Mouse (Mus musculus) megakaryocyte, adult 5-6 weeks (primary cell): ENCODE measurements around the gene Myh3. TPM values are rescaled to one million over a fixed set of nuclear protein-coding genes. Genes with fewer than 3 reads are reported as not detected.
A peak's percentile ranks its signal among the peaks of the same experiment; 100 is the strongest.

ENCODE experiments used
- ATAC-seq: 2 replicates; pipeline ENCODE4 v1.8.0; 2016; ENCODE audit warnings: mild to moderate bottlenecking, inconsistent platforms; ENCODE audit not compliant: poor library complexity, severe bottlenecking
- total RNA-seq, 2 experiments: library from RNA; stranded (forward) in 1 of 2; stranded (reverse) in 1 of 2; fragments of 153-499, 151-499 nt in 1 of 2; fragments of 221-1000, 200-1000 nt in 1 of 2; gene quantifications; 2 replicates each; pipeline versions ENCODE4 v1.2.3 to v1.2.4; 2015 to 2017

Gene Myh3
- total RNA-seq, 2 experiments from 2014 or later: 0.07 TPM; not detected in 1

GRCm38 (mm10) chr11:67103256-67103655 lies 25.2 kb downstream of the Myh3 start:
- no peak for ATAC-seq

GRCm38 (mm10) chr11:67104242-67104641 lies 26.1 kb downstream of the Myh3 start:
- ATAC-seq: no peak

- ATAC-seq: no peak
Measured at GRCm38 (mm10) chr11:67104714-67105113, 26.6 kb downstream of the Myh3 start.

GRCm38 (mm10) chr11:67105689-67106088 lies 27.6 kb downstream of the Myh3 start:
- ATAC-seq: no peak

DNA sequence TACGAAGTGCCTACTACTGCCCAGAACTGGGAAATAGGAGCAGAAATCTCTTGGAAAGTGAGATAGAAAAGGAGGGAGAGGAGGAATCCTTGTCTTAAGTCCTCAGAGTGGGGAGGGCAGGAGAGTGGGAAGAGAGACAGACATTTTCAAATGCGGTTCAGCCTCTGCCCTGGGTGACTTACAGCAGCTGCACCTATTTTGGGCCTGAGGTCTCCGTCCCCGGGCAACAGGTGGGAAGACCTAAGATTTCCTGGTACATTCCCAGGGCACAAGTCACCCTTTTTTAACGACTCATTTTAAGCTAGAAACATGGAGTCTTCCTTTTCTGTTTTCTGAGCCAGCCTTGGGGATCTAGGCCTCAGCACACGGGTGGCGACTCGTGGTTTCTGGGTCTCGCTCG lies 28.9 kb downstream of the Myh3 start:
- no peak for ATAC-seq

- ATAC-seq: 0 out of 2 replicates have a peak, but pooled peaks have one; percentile 38
Measured at GRCm38 (mm10) chr11:67110168-67110948, 32.3 kb downstream of the Myh3 start.

GRCm38 (mm10) chr11:67112019-67112850 lies 34.1 kb downstream of the Myh3 start:
- ATAC-seq: peak; percentile 71

DNA sequence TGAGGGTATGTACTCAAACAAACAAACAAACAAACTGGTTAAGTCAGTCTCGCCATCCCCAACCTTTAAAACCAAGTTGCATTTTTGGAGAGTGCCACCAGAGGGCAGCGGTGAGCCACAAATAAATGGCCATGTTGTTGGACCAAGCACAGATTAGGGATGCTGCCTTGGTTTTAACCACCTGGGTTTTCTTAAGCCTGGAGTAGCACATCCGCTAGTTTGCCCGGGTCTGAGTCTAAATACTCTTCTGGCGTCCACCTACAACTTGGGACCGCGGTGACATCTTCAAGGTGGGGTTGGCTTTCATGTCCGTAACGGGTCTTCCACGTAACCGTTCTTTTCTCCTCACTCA lies 34.7 kb downstream of the Myh3 start:
- peak; percentile 68 for ATAC-seq

DNA sequence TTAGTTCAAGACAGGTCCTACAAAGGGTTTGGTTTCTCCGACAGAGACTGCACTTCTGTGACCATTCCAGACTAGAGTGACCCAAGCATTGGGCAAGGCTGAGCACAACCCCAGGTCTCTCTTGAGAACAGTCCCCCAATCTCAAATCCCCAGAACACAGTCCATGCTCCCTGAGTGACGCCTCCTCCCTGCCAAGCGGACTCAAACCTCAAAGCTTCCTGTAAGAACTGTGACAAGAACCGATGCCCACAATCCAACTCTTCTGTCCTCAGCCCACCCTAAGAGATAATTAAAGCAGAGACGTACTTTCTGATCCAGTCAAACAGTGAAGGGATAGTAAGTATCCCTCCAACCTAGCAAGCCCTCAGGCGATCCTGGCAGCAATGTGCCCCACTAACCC lies 35.3 kb downstream of the Myh3 start:
- no peak for ATAC-seq

GRCm38 (mm10) chr11:67114261-67114660 lies 36.2 kb downstream of the Myh3 start:
- ATAC-seq: no peak

DNA sequence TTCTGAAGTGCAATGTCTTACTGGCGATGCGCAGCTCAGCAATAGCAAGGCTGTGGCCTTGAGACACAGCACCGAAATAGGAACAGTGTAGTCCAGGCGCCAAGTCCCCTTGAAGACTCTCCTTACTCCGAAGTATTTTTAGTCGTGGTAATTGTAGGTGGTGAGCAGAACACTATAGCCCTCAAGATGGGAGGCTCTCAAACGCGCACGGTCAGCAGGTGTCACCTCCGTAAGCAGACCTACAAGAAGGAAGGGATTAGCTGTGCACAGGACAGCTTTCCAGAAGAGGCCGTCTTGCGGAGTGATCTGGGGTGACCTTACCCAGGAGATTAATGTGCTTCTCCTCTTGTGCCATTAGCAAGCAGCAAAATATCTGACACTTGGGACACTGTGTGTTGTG lies 36.8 kb downstream of the Myh3 start:
- ATAC-seq: no peak

DNA sequence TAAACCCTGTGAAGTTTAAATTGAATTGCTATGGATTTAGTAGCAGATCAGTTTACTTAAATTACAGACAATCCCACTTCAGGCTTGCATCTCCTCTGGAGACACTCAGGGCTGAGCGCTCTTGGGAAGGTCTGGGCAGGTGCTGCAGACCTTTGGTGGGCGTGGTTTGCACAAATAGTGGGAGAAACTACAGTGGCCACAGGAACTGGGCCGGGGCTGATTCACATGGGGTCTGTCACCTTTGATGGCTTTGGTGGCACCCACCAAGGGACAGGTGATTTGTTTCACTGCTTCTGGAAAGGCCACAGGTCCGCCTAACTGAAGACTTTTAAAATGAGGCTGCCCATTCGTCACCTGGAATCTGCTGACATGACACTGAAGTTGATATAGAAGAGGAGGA lies 38.6 kb downstream of the Myh3 start:
- ATAC-seq: no peak

DNA sequence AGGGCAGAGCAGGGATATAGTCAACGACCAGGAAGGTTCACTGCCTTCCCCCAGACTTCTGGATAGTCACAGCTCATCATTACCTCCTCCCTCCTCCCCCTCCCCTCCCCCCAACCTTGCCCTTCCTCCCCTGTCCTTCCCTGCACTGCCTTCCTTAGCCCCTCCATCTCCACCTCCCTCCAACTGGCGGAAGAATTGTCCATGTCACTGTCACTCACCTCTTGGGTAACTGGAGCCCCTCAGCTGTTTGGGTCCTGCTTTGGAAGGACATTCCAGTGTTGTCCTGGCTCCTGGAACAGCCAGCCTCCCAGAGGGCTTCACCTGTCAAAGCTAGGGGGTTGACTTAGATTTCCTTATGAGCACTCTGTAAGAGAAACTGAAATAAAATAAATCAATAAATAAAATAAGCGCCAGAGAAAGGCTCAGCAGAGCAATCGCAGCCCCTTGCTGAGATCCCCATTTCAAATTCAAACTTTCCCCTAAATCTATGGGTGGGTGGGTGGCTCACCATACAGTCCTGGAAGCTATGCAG lies 41.5 kb downstream of the Myh3 start:
- no peak for ATAC-seq

GRCm38 (mm10) chr11:67120697-67121294 lies 42.7 kb downstream of the Myh3 start:
- ATAC-seq: no peak

DNA sequence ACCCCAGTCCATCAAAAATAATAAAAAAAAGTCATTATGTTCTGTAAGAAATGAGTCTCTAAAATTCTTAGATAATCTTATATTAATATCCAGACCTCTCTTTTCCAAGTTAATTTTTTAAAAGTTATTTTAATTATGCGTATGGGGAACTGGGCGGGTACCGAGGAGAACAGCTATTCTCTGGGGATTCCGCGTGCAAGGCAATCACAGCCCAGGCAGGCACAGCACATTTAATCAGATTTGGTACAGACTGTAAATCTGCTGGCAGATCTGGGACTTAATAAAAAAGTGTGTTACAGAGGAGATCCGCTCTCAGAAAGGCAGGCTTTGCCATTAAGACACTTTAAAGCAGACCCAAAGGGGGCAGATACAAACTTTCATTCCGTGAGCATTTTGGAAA lies 46.8 kb downstream of the Myh3 start:
- ATAC-seq: no peak

DNA sequence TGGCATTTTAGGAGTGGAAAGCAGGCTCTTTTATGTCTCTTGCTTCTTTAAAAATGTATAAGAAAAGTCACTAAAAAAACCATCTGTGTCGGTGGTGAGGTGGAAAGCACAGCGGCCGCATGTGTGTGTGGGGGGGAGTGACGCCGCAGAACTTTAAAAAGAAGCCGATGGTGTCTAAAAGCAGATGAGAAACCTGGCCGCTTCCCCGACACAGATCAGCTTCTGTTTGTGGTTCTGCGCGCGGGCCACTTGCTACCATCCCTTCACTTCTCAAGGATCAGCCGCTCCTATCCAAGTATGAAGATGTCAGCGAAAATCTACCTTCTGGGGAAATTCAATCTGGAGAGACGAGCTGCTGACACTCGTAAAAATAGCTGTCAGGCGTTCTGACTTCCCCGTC lies 47.3 kb downstream of the Myh3 start:
- ATAC-seq: no peak

DNA sequence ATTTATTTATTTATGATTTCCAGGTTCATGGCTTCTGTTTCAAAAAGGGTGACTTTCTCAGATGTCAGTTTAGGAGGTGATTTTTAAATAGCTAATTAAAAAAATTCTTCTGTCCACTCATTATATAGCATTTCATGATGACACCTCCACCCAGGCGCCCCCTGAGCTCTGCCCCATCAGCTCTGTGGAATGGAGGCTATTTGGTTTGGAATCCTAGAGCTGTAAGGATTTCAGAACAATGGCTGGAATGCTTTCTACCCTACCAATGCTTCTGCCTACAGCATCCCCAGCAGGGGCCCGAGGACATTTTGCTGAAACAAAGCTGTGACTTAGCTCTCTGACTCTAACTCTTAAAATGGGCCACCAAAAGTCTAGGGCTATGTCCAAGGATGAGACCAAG lies 55.4 kb downstream of the Myh3 start:
- no peak for ATAC-seq

- ATAC-seq: no peak
Measured at GRCm38 (mm10) chr11:67134654-67135053, 56.6 kb downstream of the Myh3 start.

DNA sequence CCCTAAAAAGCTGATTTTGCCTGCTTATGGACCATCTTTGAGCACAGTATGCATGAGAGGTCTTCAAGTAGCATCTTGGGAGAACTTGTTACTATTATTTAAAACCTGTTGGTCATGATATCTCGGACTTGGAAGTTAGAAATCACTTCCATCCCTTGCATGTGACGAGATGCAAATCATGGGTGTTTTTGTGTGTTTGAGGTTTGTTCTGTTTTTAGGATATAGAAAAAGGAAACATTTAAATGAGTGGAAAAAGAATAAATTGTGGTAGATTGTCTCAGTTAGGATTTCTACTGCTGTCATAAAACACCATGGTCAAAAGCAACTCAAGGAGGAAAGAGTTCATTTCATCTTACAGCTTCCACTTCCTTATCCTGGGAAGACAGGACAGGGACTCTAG lies 57.4 kb downstream of the Myh3 start:
- no peak for ATAC-seq

GRCm38 (mm10) chr11:67139556-67139955 lies 61.5 kb downstream of the Myh3 start:
- ATAC-seq: no peak

- no peak for ATAC-seq
Measured at GRCm38 (mm10) chr11:67140175-67140574, 62.1 kb downstream of the Myh3 start.

- no peak for ATAC-seq
Measured at GRCm38 (mm10) chr11:67141031-67141430, 62.9 kb downstream of the Myh3 start.
